Mouse (Mus musculus): Measurements from ENCODE around the gene Kif18b. TPM values are rescaled to one million over a fixed set of nuclear protein-coding genes. Genes with fewer than 3 reads are reported as not detected.

Gene Kif18b
- polyA plus RNA-seq, 1 experiment: 45.1 TPM

DNA sequence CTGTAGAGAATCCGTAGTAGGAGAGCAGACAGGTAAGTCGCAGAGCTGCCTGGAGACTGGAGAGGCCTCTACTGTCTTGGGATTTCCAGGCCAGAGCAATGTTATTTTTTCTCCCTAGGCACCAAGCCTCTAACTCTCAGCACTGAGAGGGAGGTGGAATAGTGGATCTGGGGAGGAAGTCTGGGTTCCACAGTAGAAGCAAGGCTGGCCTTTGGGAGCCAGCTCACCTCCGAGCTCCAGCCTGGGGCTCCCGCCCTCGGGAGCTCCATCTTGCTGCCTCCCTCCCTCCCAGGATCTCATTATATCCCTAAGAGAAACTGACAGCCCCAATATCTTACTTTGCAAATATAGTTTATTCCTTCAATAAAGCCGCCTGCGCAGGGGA, 37.9 kb upstream of the Kif18b start:
- DNase-seq: no peak
- H3K27me3 ChIP-seq (ENCODE audit: control insufficient read depth, insufficient read depth, low read length): no peaks in the 10 kb centered on the region; the same call in 1 of the 2 replicates
- 63% methylated on average over 7 of the region's 7 CpGs for WGBS

DNA sequence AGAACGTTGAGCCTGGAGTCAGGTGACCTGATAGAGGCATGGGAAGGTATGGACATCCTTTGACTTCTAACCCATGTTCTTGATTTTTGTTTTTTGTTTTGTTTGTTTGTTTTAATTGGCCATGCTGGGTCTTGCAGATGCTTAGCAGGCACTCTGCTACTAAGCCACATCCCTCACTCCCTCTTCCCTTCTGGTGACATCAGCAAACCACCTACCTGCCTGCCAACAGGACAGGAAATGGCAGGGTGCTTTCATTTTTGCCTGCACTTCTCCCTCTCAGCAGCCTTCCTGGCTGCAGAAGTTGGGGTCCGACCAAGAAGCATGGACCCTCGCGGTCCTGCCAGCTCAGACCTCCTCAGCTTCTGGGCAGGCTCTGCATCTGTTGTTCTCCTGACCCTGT, 36.2 kb upstream of the Kif18b start:
- 57% methylated on average over 4 of the region's 4 CpGs for WGBS
- no peaks in the 10 kb centered on the region; the same call in 1 of the 2 replicates for H3K27me3 ChIP-seq (ENCODE audit: control insufficient read depth, insufficient read depth, low read length)
- TF ChIP-seq POLR2A (IDR thresholded peaks at IDR 0.05; ENCODE audit: control insufficient read depth, extremely low read depth, insufficient read depth, low read length, poor library complexity) (no peak), CTCF (IDR thresholded peaks at IDR 0.05; ENCODE audit: borderline replicate concordance, control insufficient read depth, extremely low read depth, insufficient read depth, low read length, poor library complexity) (no peak)

More for the DNA sequence above, 37.9 kb upstream of the Kif18b start:
- no peak overlapping the region for H3K27ac ChIP-seq (ENCODE audit: control insufficient read depth, insufficient read depth, low read length)
- no peaks in the 10 kb centered on the region for H3K36me3 ChIP-seq (ENCODE audit: control insufficient read depth, insufficient read depth, low read length)
- H3K4me1 ChIP-seq (replicated peaks; ENCODE audit: control insufficient read depth, insufficient read depth, low read length): no peaks in the 10 kb centered on the region
- no peak for TF ChIP-seq CTCF (IDR thresholded peaks at IDR 0.05; ENCODE audit: borderline replicate concordance, control insufficient read depth, extremely low read depth, insufficient read depth, low read length, poor library complexity)
- no peak for TF ChIP-seq POLR2A (IDR thresholded peaks at IDR 0.05; ENCODE audit: control insufficient read depth, extremely low read depth, insufficient read depth, low read length, poor library complexity)
- H3K4me3 ChIP-seq (ENCODE audit: control insufficient read depth, insufficient read depth, low read length): no peak overlapping the region

GRCm38 (mm10) chr11:102958870-102959269, 33.9 kb upstream of the Kif18b start:
- no peaks in the 10 kb centered on the region for H3K4me1 ChIP-seq (replicated peaks; ENCODE audit: control insufficient read depth, insufficient read depth, low read length)
- H3K27me3 ChIP-seq (ENCODE audit: control insufficient read depth, insufficient read depth, low read length): no peaks in the 10 kb centered on the region; the same call in 1 of the 2 replicates
- DNase-seq: no peak
- H3K36me3 ChIP-seq (ENCODE audit: control insufficient read depth, insufficient read depth, low read length): no peaks in the 10 kb centered on the region
- no peak overlapping the region for H3K27ac ChIP-seq (ENCODE audit: control insufficient read depth, insufficient read depth, low read length)
- TF ChIP-seq CTCF (IDR thresholded peaks at IDR 0.05; ENCODE audit: borderline replicate concordance, control insufficient read depth, extremely low read depth, insufficient read depth, low read length, poor library complexity) (no peak), POLR2A (IDR thresholded peaks at IDR 0.05; ENCODE audit: control insufficient read depth, extremely low read depth, insufficient read depth, low read length, poor library complexity) (no peak)
- H3K4me3 ChIP-seq (ENCODE audit: control insufficient read depth, insufficient read depth, low read length): no peak overlapping the region
- 78% methylated on average over 1 of the region's 1 CpGs for WGBS

More for the DNA sequence above, 36.2 kb upstream of the Kif18b start:
- Histone ChIP-seq H3K4me1 (replicated peaks; ENCODE audit: control insufficient read depth, insufficient read depth, low read length) (no peaks in the 10 kb centered on the region), H3K4me3 (ENCODE audit: control insufficient read depth, insufficient read depth, low read length) (no peak overlapping the region), H3K27ac (ENCODE audit: control insufficient read depth, insufficient read depth, low read length) (no peak overlapping the region), H3K36me3 (ENCODE audit: control insufficient read depth, insufficient read depth, low read length) (no peaks in the 10 kb centered on the region)
- no peak for DNase-seq

DNA sequence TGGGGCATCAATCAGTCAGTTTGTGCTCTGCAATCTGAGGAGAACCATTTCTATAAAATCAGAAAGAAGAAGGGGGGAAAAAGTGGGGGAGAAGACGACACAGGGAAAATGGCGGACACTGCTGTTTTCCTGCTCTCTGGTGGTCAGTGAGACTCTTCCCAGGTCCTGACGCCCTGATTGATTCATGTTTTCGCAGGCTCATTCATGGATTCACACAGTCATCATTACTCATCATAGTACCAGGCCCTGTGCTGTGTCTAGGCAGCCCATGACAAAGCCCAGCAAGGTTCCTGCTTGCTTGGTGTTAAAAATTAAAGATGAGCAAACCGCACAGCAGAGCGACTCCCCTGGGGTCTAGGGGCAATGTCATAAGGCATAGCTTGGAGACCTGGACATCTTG, 33.5 kb upstream of the Kif18b start:
- no peak for TF ChIP-seq CTCF (IDR thresholded peaks at IDR 0.05; ENCODE audit: borderline replicate concordance, control insufficient read depth, extremely low read depth, insufficient read depth, low read length, poor library complexity)
- no peak for TF ChIP-seq POLR2A (IDR thresholded peaks at IDR 0.05; ENCODE audit: control insufficient read depth, extremely low read depth, insufficient read depth, low read length, poor library complexity)
- DNase-seq: no peak
- H3K4me3 ChIP-seq (ENCODE audit: control insufficient read depth, insufficient read depth, low read length): no peak overlapping the region
- no peaks in the 10 kb centered on the region for H3K4me1 ChIP-seq (replicated peaks; ENCODE audit: control insufficient read depth, insufficient read depth, low read length)
- H3K27ac ChIP-seq (ENCODE audit: control insufficient read depth, insufficient read depth, low read length): no peak overlapping the region
- no peaks in the 10 kb centered on the region for H3K36me3 ChIP-seq (ENCODE audit: control insufficient read depth, insufficient read depth, low read length)
- no peaks in the 10 kb centered on the region; the same call in 1 of the 2 replicates for H3K27me3 ChIP-seq (ENCODE audit: control insufficient read depth, insufficient read depth, low read length)
- 95% methylated on average over 6 of the region's 6 CpGs for WGBS

- no peaks in the 10 kb centered on the region for H3K4me1 ChIP-seq (replicated peaks; ENCODE audit: control insufficient read depth, insufficient read depth, low read length)
- 88% methylated on average over 8 of the region's 8 CpGs for WGBS
- no peak overlapping the region for H3K27ac ChIP-seq (ENCODE audit: control insufficient read depth, insufficient read depth, low read length)
- H3K36me3 ChIP-seq (ENCODE audit: control insufficient read depth, insufficient read depth, low read length): no peaks in the 10 kb centered on the region
- DNase-seq: no peak
- H3K4me3 ChIP-seq (ENCODE audit: control insufficient read depth, insufficient read depth, low read length): no peak overlapping the region
- no peaks in the 10 kb centered on the region; the same call in 1 of the 2 replicates for H3K27me3 ChIP-seq (ENCODE audit: control insufficient read depth, insufficient read depth, low read length)
- TF ChIP-seq CTCF (IDR thresholded peaks at IDR 0.05; ENCODE audit: borderline replicate concordance, control insufficient read depth, extremely low read depth, insufficient read depth, low read length, poor library complexity) (no peak), POLR2A (IDR thresholded peaks at IDR 0.05; ENCODE audit: control insufficient read depth, extremely low read depth, insufficient read depth, low read length, poor library complexity) (no peak)
Observed at GRCm38 (mm10) chr11:102957692-102958091, 32.8 kb upstream of the Kif18b start.

DNA sequence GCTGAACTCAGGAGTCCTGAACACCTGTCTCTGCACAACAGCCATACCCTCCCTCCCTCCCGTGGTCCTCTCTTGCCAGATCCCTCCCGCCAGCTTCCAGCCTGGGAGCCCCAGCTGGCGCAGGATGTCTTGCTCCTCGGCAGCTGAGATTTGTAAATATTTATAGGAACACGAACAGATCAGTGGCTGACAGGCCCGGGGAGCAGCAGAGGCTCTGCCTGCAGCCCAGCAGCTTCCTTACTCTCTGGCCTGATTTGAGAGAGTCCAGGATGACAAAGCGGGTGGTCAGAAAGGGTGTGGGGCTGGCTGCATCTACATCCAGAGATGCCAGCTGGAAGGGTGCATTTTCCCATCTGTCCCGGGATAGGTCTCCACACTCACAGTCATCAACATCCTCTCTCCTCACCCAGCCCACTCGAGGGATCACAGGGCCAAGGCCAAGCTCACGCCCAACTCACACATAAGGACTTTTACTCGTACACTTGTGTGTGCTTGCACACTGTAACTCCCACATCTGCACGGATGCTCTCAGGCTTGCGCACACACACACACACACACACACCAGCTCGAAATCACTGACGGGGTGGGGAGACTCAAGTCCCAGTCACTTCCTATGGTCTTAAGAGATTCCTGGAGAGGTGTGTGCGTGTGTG, 32.2 kb upstream of the Kif18b start:
- no peak for DNase-seq
- no peaks in the 10 kb centered on the region for H3K4me1 ChIP-seq (replicated peaks; ENCODE audit: control insufficient read depth, insufficient read depth, low read length)
- WGBS: 67% methylated on average over 16 of the region's 16 CpGs
- H3K27me3 ChIP-seq (ENCODE audit: control insufficient read depth, insufficient read depth, low read length): no peaks in the 10 kb centered on the region; the same call in 1 of the 2 replicates
- no peak overlapping the region for H3K4me3 ChIP-seq (ENCODE audit: control insufficient read depth, insufficient read depth, low read length)
- no peak overlapping the region for H3K27ac ChIP-seq (ENCODE audit: control insufficient read depth, insufficient read depth, low read length)
- TF ChIP-seq CTCF (IDR thresholded peaks at IDR 0.05; ENCODE audit: borderline replicate concordance, control insufficient read depth, extremely low read depth, insufficient read depth, low read length, poor library complexity) (no peak), POLR2A (IDR thresholded peaks at IDR 0.05; ENCODE audit: control insufficient read depth, extremely low read depth, insufficient read depth, low read length, poor library complexity) (no peak)
- H3K36me3 ChIP-seq (ENCODE audit: control insufficient read depth, insufficient read depth, low read length): no peaks in the 10 kb centered on the region
